Mouse (Mus musculus) heart, embryonic 12.5 days (tissue): Measurements from ENCODE around the gene Ly9. TPM values are rescaled to one million over a fixed set of nuclear protein-coding genes. Genes with fewer than 3 reads are reported as not detected.

Experiments used
- ATAC-seq: fragments of 200-750 bp; cut with Nextera tagmentation; 2 replicates; pipeline ENCODE4 v1.8.0; 2017; ENCODE audit warnings: moderate TSS enrichment, moderate library complexity; ENCODE audit not compliant: insufficient number of reproducible peaks, low FRiP score
- H3K27ac ChIP-seq: fragments of 300-500 bp; sonication (generic); 2 replicates; pipeline ENCODE4 v1.5.1; 2016; ENCODE audit warnings: mild to moderate bottlenecking, moderate library complexity; ENCODE audit not compliant: poor library complexity, severe bottlenecking
- H3K27me3 ChIP-seq: fragments of 300-500 bp; sonication (generic); replicated peaks from 2 replicates; pipeline ENCODE4 v1.6.1; 2016; ENCODE audit warnings: mild to moderate bottlenecking, moderate library complexity
- H3K36me3 ChIP-seq: fragments of 300-500 bp; sonication (generic); 2 replicates; pipeline ENCODE4 v1.6.1; 2016; ENCODE audit warnings: mild to moderate bottlenecking, moderate library complexity
- H3K4me1 ChIP-seq: fragments of 300-500 bp; sonication (generic); replicated peaks from 2 replicates; pipeline ENCODE4 v1.6.1; 2016; ENCODE audit warnings: mild to moderate bottlenecking
- H3K4me2 ChIP-seq: fragments of 300-500 bp; sonication (generic); 2 replicates; pipeline ENCODE4 v1.6.1; 2016; ENCODE audit warnings: mild to moderate bottlenecking, moderate library complexity
- H3K4me3 ChIP-seq: fragments of 300-500 bp; sonication (generic); 2 replicates; pipeline ENCODE4 v1.5.1; 2016; ENCODE audit warnings: mild to moderate bottlenecking
- H3K9ac ChIP-seq: fragments of 300-500 bp; sonication (generic); 2 replicates; pipeline ENCODE4 v1.6.1; 2016; ENCODE audit warnings: mild to moderate bottlenecking, moderate library complexity
- H3K9me3 ChIP-seq: fragments of 300-500 bp; sonication (generic); replicated peaks from 2 replicates; pipeline ENCODE4 v1.6.1; 2016; ENCODE audit warnings: mild to moderate bottlenecking, moderate library complexity
- WGBS: fragments of 180-500 bp; shearing (Covaris S2); methylation state at CpG from one replicate; pipeline ENCODE4 v1.1.7; 2016; 5-methylcytosine and 5-hydroxymethylcytosine counted together
- polyA plus RNA-seq: library from polyadenylated mRNA; unstranded; fragments of >200 nt; fragmentation: Nextera tagmentation; extraction: Ambion mirVana; gene quantifications from 2 replicates; pipeline ENCODE4 v1.2.1, GENCODE M21; 2016

The Ly9 gene
- polyA plus RNA-seq, 1 experiment from 2014 or later, result 0.10 TPM

- 47% methylated on average over 2 of the region's 2 CpGs for WGBS
Measured at GRCm38 (mm10) chr1:171584584-171584983, 22.6 kb downstream of the Ly9 start.

GRCm38 (mm10) chr1:171577168-171577567, 30.0 kb downstream of the Ly9 start:
- Histone ChIP-seq H3K27me3 (0 out of 2 replicates have a peak, but pooled peaks cover 3% of the 10 kb centered on the region), H3K4me3 (no peak overlapping the region), H3K36me3 (no peaks in the 10 kb centered on the region), H3K9me3 (no peaks in the 10 kb centered on the region), H3K27ac (no peak overlapping the region), H3K9ac (no peak overlapping the region), H3K4me2 (no peak overlapping the region), H3K4me1 (no peaks in the 10 kb centered on the region)
- no peak for ATAC-seq
- 77% methylated on average over 7 of the region's 7 CpGs for WGBS

More at GRCm38 (mm10) chr1:171584584-171584983, 22.6 kb downstream of the Ly9 start:
- Histone ChIP-seq H3K27ac (no peak overlapping the region), H3K4me1 (no peaks in the 10 kb centered on the region), H3K27me3 (no peaks in the 10 kb centered on the region; the same call in 1 of the 2 replicates), H3K4me3 (no peak overlapping the region), H3K9ac (no peak overlapping the region), H3K4me2 (no peak overlapping the region), H3K9me3 (no peaks in the 10 kb centered on the region), H3K36me3 (no peaks in the 10 kb centered on the region)
- no peak for ATAC-seq

- no peak overlapping the region for H3K4me2 ChIP-seq
- no peaks in the 10 kb centered on the region for H3K27me3 ChIP-seq
- H3K9me3 ChIP-seq, result no peaks in the 10 kb centered on the region
- no peak for ATAC-seq
- no peaks in the 10 kb centered on the region for H3K4me1 ChIP-seq
- no peak overlapping the region for H3K4me3 ChIP-seq
- no peaks in the 10 kb centered on the region for H3K36me3 ChIP-seq
- no peak overlapping the region for H3K27ac ChIP-seq
- no peak overlapping the region; the same call in 1 of the 2 replicates for H3K9ac ChIP-seq
- WGBS, result 61% methylated on average over 2 of the region's 2 CpGs
Measured at GRCm38 (mm10) chr1:171568436-171568835, 38.8 kb downstream of the Ly9 start.

- H3K36me3 ChIP-seq, result no peaks in the 10 kb centered on the region
- no peak overlapping the region for H3K9ac ChIP-seq
- no peak overlapping the region for H3K4me2 ChIP-seq
- H3K27ac ChIP-seq, result no peak overlapping the region
- no peak for ATAC-seq
- H3K9me3 ChIP-seq, result no peaks in the 10 kb centered on the region
- H3K27me3 ChIP-seq, result no peaks in the 10 kb centered on the region
- no peak overlapping the region for H3K4me3 ChIP-seq
- 22% methylated on average over 8 of the region's 8 CpGs for WGBS
- 0 out of 2 replicates have a peak, but pooled peaks cover 2% of the 10 kb centered on the region for H3K4me1 ChIP-seq
Measured at GRCm38 (mm10) chr1:171566777-171567176, 40.4 kb downstream of the Ly9 start.

- H3K36me3 ChIP-seq, result no peaks in the 10 kb centered on the region
- H3K4me1 ChIP-seq, result peaks cover 11% of the 10 kb centered on the region; the same call in 1 of the 2 replicates
- WGBS, result 33% methylated on average over 4 of the region's 4 CpGs
- no peaks in the 10 kb centered on the region for H3K27me3 ChIP-seq
- no peak for ATAC-seq
- no peak overlapping the region for H3K4me2 ChIP-seq
- no peak overlapping the region for H3K27ac ChIP-seq
- H3K9ac ChIP-seq, result no peak overlapping the region
- H3K4me3 ChIP-seq, result no peak overlapping the region
- H3K9me3 ChIP-seq, result no peaks in the 10 kb centered on the region
Measured at GRCm38 (mm10) chr1:171565888-171566287, 41.3 kb downstream of the Ly9 start.

- Histone ChIP-seq H3K4me2 (no peak overlapping the region), H3K27me3 (no peaks in the 10 kb centered on the region), H3K9ac (no peak overlapping the region), H3K27ac (no peak overlapping the region), H3K36me3 (no peaks in the 10 kb centered on the region), H3K9me3 (no peaks in the 10 kb centered on the region), H3K4me1 (peaks cover 16% of the 10 kb centered on the region; the same call in 1 of the 2 replicates), H3K4me3 (no peak overlapping the region)
- 69% methylated on average over 3 of the region's 3 CpGs for WGBS
- no peak for ATAC-seq
Measured at GRCm38 (mm10) chr1:171564247-171564646, 43.0 kb downstream of the Ly9 start.

GRCm38 (mm10) chr1:171563042-171563441, 44.2 kb downstream of the Ly9 start:
- H3K9ac ChIP-seq, result no peak overlapping the region
- peaks cover 16% of the 10 kb centered on the region; the same call in 1 of the 2 replicates for H3K4me1 ChIP-seq
- H3K27me3 ChIP-seq, result no peaks in the 10 kb centered on the region
- no peak for ATAC-seq
- no peaks in the 10 kb centered on the region for H3K36me3 ChIP-seq
- no peak overlapping the region for H3K27ac ChIP-seq
- no peaks in the 10 kb centered on the region for H3K9me3 ChIP-seq
- no peak overlapping the region for H3K4me3 ChIP-seq
- WGBS, result 76% methylated on average over 2 of the region's 2 CpGs
- no peak overlapping the region for H3K4me2 ChIP-seq

GRCm38 (mm10) chr1:171561639-171562225, 45.5 kb downstream of the Ly9 start:
- Histone ChIP-seq H3K9me3 (no peaks in the 10 kb centered on the region), H3K9ac (no peak overlapping the region), H3K4me2 (no peak overlapping the region), H3K27me3 (no peaks in the 10 kb centered on the region), H3K4me1 (peaks cover 16% of the 10 kb centered on the region; the same call in 1 of the 2 replicates), H3K36me3 (no peaks in the 10 kb centered on the region), H3K27ac (no peak overlapping the region), H3K4me3 (no peak overlapping the region)
- peak; percentile 6; the same call in 1 of the 2 replicates for ATAC-seq
- WGBS, result 63% methylated on average over 8 of the region's 11 CpGs

GRCm38 (mm10) chr1:171561200-171561599, 46.0 kb downstream of the Ly9 start:
- 83% methylated on average over 1 of the region's 1 CpGs for WGBS
- no peak overlapping the region for H3K27ac ChIP-seq
- H3K9ac ChIP-seq, result no peak overlapping the region
- H3K4me2 ChIP-seq, result no peak overlapping the region
- no peaks in the 10 kb centered on the region for H3K27me3 ChIP-seq
- H3K4me3 ChIP-seq, result no peak overlapping the region
- peaks cover 16% of the 10 kb centered on the region; the same call in 1 of the 2 replicates for H3K4me1 ChIP-seq
- no peak for ATAC-seq
- no peaks in the 10 kb centered on the region for H3K36me3 ChIP-seq
- no peaks in the 10 kb centered on the region for H3K9me3 ChIP-seq

- H3K27ac ChIP-seq, result no peak overlapping the region
- no peaks in the 10 kb centered on the region for H3K27me3 ChIP-seq
- no peaks in the 10 kb centered on the region for H3K9me3 ChIP-seq
- peaks cover 16% of the 10 kb centered on the region; the same call in 1 of the 2 replicates for H3K4me1 ChIP-seq
- 37% methylated on average over 2 of the region's 2 CpGs for WGBS
- ATAC-seq, result no peak
- H3K9ac ChIP-seq, result no peak overlapping the region
- H3K36me3 ChIP-seq, result no peaks in the 10 kb centered on the region
- H3K4me3 ChIP-seq, result no peak overlapping the region
- no peak overlapping the region for H3K4me2 ChIP-seq
Measured at GRCm38 (mm10) chr1:171560262-171560661, 46.9 kb downstream of the Ly9 start.

- no peak within 1 kb of the TSS for H3K4me2 ChIP-seq
- H3K27me3 ChIP-seq, result no peaks in the 10 kb centered on the region
- no peaks in the 10 kb centered on the region for H3K36me3 ChIP-seq
- H3K9me3 ChIP-seq, result no peaks in the 10 kb centered on the region
- 69% methylated on average over 4 of the region's 4 CpGs for WGBS
- H3K27ac ChIP-seq, result no peak within 1 kb of the TSS
- no peak within 1 kb of the TSS for H3K9ac ChIP-seq
- no peak within 1 kb of the TSS for H3K4me3 ChIP-seq
- H3K4me1 ChIP-seq, result peaks cover 18% of the 10 kb centered on the region
- ATAC-seq, result no peak
Measured at GRCm38 (mm10) chr1:171558898-171559297, 48.3 kb downstream of the Ly9 start, which contains the start of gene Cd244a. Cd244a (plus strand) TSS chr1:171559193.

GRCm38 (mm10) chr1:171558407-171558806, 48.8 kb downstream of the Ly9 start:
- H3K9me3 ChIP-seq, result no peaks in the 10 kb centered on the region
- no peak overlapping the region for H3K4me3 ChIP-seq
- 72% methylated on average over 6 of the region's 6 CpGs for WGBS

More at GRCm38 (mm10) chr1:171558407-171558806, 48.8 kb downstream of the Ly9 start:
- peaks cover 23% of the 10 kb centered on the region for H3K4me1 ChIP-seq
- no peak overlapping the region for H3K4me2 ChIP-seq
- no peak for ATAC-seq
- no peaks in the 10 kb centered on the region for H3K36me3 ChIP-seq
- no peak overlapping the region for H3K9ac ChIP-seq
- H3K27ac ChIP-seq, result no peak overlapping the region
- H3K27me3 ChIP-seq, result no peaks in the 10 kb centered on the region
